Mouse (Mus musculus): ENCODE measurements around the gene Olfr303. TPM values are rescaled to one million over a fixed set of nuclear protein-coding genes. Genes with fewer than 3 reads are reported as not detected.
"Not testable (repeated sequence)": the region's sequence is repeated elsewhere in the genome, so short reads cannot be mapped to it uniquely, and the experiment has no call there.

Gene Olfr303
- polyA plus RNA-seq (2015; fragmentation: Nextera tagmentation; extraction: Ambion mirVana) = not detected in 2 replicates

GRCm38 (mm10) chr7:86397689-86398088 is at the start of gene Olfr303:
TSS of gene Olfr303 (minus strand) at chr7:86397789.
- Histone ChIP-seq H3K27me3 (replicated peaks) (no peaks in the 10 kb centered on the region), H3K4me2 (no peak within 1 kb of the TSS), H3K27ac (replicated peaks) (no peak within 1 kb of the TSS), H3K4me1 (no peaks in the 10 kb centered on the region), H3K36me3 (no peaks in the 10 kb centered on the region), H3K9ac (replicated peaks) (no peak within 1 kb of the TSS), H3K9me3 (replicated peaks) (no peaks in the 10 kb centered on the region), H3K4me3 (replicated peaks) (no peak within 1 kb of the TSS)
- ATAC-seq (ENCODE audit: low FRiP score) = no peak

GRCm38 (mm10) chr7:86403546-86403945 is 6.0 kb upstream of the Olfr303 start, which contains the start of gene Olfr301:
TSS of gene Olfr301 (plus strand) at chr7:86403846.
- no peak within 1 kb of the TSS for H3K4me3 ChIP-seq (replicated peaks)
- 88% methylated on average over 2 of the region's 2 CpGs for WGBS
- no peak for ATAC-seq (ENCODE audit: low FRiP score)
- H3K4me1 ChIP-seq = no peaks in the 10 kb centered on the region
- H3K27me3 ChIP-seq (replicated peaks) = no peaks in the 10 kb centered on the region
- no peak within 1 kb of the TSS for H3K9ac ChIP-seq (replicated peaks)
- H3K36me3 ChIP-seq = no peaks in the 10 kb centered on the region
- H3K4me2 ChIP-seq = no peak within 1 kb of the TSS
- no peaks in the 10 kb centered on the region for H3K9me3 ChIP-seq (replicated peaks)
- H3K27ac ChIP-seq (replicated peaks) = no peak within 1 kb of the TSS

- H3K36me3 ChIP-seq = no peaks in the 10 kb centered on the region
- no peak within 1 kb of the TSS for H3K4me2 ChIP-seq
- no peak within 1 kb of the TSS for H3K27ac ChIP-seq (replicated peaks)
- no peaks in the 10 kb centered on the region for H3K9me3 ChIP-seq (replicated peaks)
- H3K4me1 ChIP-seq = no peaks in the 10 kb centered on the region
- H3K27me3 ChIP-seq (replicated peaks) = no peaks in the 10 kb centered on the region
- no peak within 1 kb of the TSS for H3K4me3 ChIP-seq (replicated peaks)
- no peak for ATAC-seq (ENCODE audit: low FRiP score)
- H3K9ac ChIP-seq (replicated peaks) = no peak within 1 kb of the TSS
- WGBS = 74% methylated on average over 1 of the region's 1 CpGs
Measured at GRCm38 (mm10) chr7:86386558-86386957, 11.0 kb downstream of the Olfr303 start, which contains the start of gene Olfr304. TSS of gene Olfr304 (minus strand) at chr7:86386658.

- Histone ChIP-seq H3K27ac (replicated peaks) (no peak overlapping the region), H3K4me3 (replicated peaks) (no peak overlapping the region), H3K36me3 (no peaks in the 10 kb centered on the region), H3K4me2 (no peak overlapping the region), H3K9ac (replicated peaks) (no peak overlapping the region), H3K4me1 (no peaks in the 10 kb centered on the region), H3K27me3 (replicated peaks) (no peaks in the 10 kb centered on the region), H3K9me3 (replicated peaks) (no peaks in the 10 kb centered on the region)
- no peak for ATAC-seq (ENCODE audit: low FRiP score)
- 70% methylated on average over 3 of the region's 3 CpGs for WGBS
Measured at GRCm38 (mm10) chr7:86385769-86386168, 11.8 kb downstream of the Olfr303 start.

- ATAC-seq (ENCODE audit: low FRiP score) = no peak
- WGBS = 71% methylated on average over 1 of the region's 1 CpGs
- H3K4me2 ChIP-seq = no peak within 1 kb of the TSS
Measured at GRCm38 (mm10) chr7:86366828-86367227, 30.8 kb downstream of the Olfr303 start, which contains the start of gene Olfr305. TSS of gene Olfr305 (minus strand) at chr7:86366928.

GRCm38 (mm10) chr7:86346296-86346695 is 51.3 kb downstream of the Olfr303 start:
- not testable (repeated sequence) for H3K9ac ChIP-seq (replicated peaks); ATAC-seq (ENCODE audit: low FRiP score); H3K27me3 ChIP-seq (replicated peaks); H3K4me3 ChIP-seq (replicated peaks); H3K36me3 ChIP-seq; H3K4me1 ChIP-seq; H3K4me2 ChIP-seq; H3K9me3 ChIP-seq (replicated peaks); H3K27ac ChIP-seq (replicated peaks)
- WGBS = 95% methylated on average over 9 of the region's 9 CpGs

More at GRCm38 (mm10) chr7:86366828-86367227, 30.8 kb downstream of the Olfr303 start, which contains the start of gene Olfr305:
- Histone ChIP-seq H3K4me3 (replicated peaks) (no peak within 1 kb of the TSS), H3K9ac (replicated peaks) (no peak within 1 kb of the TSS), H3K9me3 (replicated peaks) (no peaks in the 10 kb centered on the region), H3K36me3 (no peaks in the 10 kb centered on the region), H3K4me1 (no peaks in the 10 kb centered on the region), H3K27ac (replicated peaks) (no peak within 1 kb of the TSS), H3K27me3 (replicated peaks) (no peaks in the 10 kb centered on the region)

- no peaks in the 10 kb centered on the region for H3K4me1 ChIP-seq
- no peak overlapping the region for H3K4me2 ChIP-seq
- no peaks in the 10 kb centered on the region for H3K36me3 ChIP-seq
- H3K9ac ChIP-seq (replicated peaks) = no peak overlapping the region
- no peak overlapping the region for H3K4me3 ChIP-seq (replicated peaks)
- no peak overlapping the region for H3K27ac ChIP-seq (replicated peaks)
- ATAC-seq (ENCODE audit: low FRiP score) = no peak
- 75% methylated on average over 3 of the region's 3 CpGs for WGBS
- H3K27me3 ChIP-seq (replicated peaks) = no peaks in the 10 kb centered on the region
- H3K9me3 ChIP-seq (replicated peaks) = no peaks in the 10 kb centered on the region
Measured at GRCm38 (mm10) chr7:86344253-86344652, 53.3 kb downstream of the Olfr303 start.

GRCm38 (mm10) chr7:86342881-86343565 is 54.6 kb downstream of the Olfr303 start:
- H3K36me3 ChIP-seq = no peaks in the 10 kb centered on the region
- no peak overlapping the region for H3K4me3 ChIP-seq (replicated peaks)
- H3K9me3 ChIP-seq (replicated peaks) = no peaks in the 10 kb centered on the region
- no peaks in the 10 kb centered on the region for H3K27me3 ChIP-seq (replicated peaks)
- H3K4me2 ChIP-seq = no peak overlapping the region
- WGBS = 82% methylated on average over 14 of the region's 14 CpGs
- no peaks in the 10 kb centered on the region for H3K4me1 ChIP-seq
- H3K27ac ChIP-seq (replicated peaks) = no peak overlapping the region
- no peak overlapping the region for H3K9ac ChIP-seq (replicated peaks)
- no peak for ATAC-seq (ENCODE audit: low FRiP score)

Other genes starting within 250 kb of the Olfr303 start
- gene Vmn2r75, start 226.0 kb downstream of the Olfr303 start, polyA plus RNA-seq (2015; fragmentation: Nextera tagmentation; extraction: Ambion mirVana) = not detected in 2 replicates
- not detected in 2 replicates for gene Vmn2r76, start 151.5 kb downstream of the Olfr303 start, polyA plus RNA-seq (2015; fragmentation: Nextera tagmentation; extraction: Ambion mirVana)
- gene Olfr310, start 120.6 kb downstream of the Olfr303 start, polyA plus RNA-seq (2015; fragmentation: Nextera tagmentation; extraction: Ambion mirVana) = not detected in 2 replicates
- not detected in 2 replicates for gene Olfr309, start 84.1 kb downstream of the Olfr303 start, polyA plus RNA-seq (2015; fragmentation: Nextera tagmentation; extraction: Ambion mirVana)
- not detected in 2 replicates for gene Olfr308, start 72.2 kb downstream of the Olfr303 start, polyA plus RNA-seq (2015; fragmentation: Nextera tagmentation; extraction: Ambion mirVana)
- not detected in 2 replicates for gene Olfr307, start 60.2 kb downstream of the Olfr303 start, polyA plus RNA-seq (2015; fragmentation: Nextera tagmentation; extraction: Ambion mirVana)
- gene Olfr305, start 30.9 kb downstream of the Olfr303 start, polyA plus RNA-seq (2015; fragmentation: Nextera tagmentation; extraction: Ambion mirVana) = not detected in 2 replicates
- gene Olfr304, start 11.1 kb downstream of the Olfr303 start, polyA plus RNA-seq (2015; fragmentation: Nextera tagmentation; extraction: Ambion mirVana) = not detected in 2 replicates
- gene Olfr301, start 6.1 kb upstream of the Olfr303 start, polyA plus RNA-seq (2015; fragmentation: Nextera tagmentation; extraction: Ambion mirVana) = not detected in 2 replicates
- not detected in 2 replicates for gene Olfr299, start 62.1 kb upstream of the Olfr303 start, polyA plus RNA-seq (2015; fragmentation: Nextera tagmentation; extraction: Ambion mirVana)
- not detected in 2 replicates for gene Olfr298, start 94.7 kb upstream of the Olfr303 start, polyA plus RNA-seq (2015; fragmentation: Nextera tagmentation; extraction: Ambion mirVana)
- gene Olfr297, start 122.2 kb upstream of the Olfr303 start, polyA plus RNA-seq (2015; fragmentation: Nextera tagmentation; extraction: Ambion mirVana) = not detected in 2 replicates
- not detected in 2 replicates for gene Olfr295, start 186.1 kb upstream of the Olfr303 start, polyA plus RNA-seq (2015; fragmentation: Nextera tagmentation; extraction: Ambion mirVana)
- not detected in 2 replicates for gene Olfr294, start 218.9 kb upstream of the Olfr303 start, polyA plus RNA-seq (2015; fragmentation: Nextera tagmentation; extraction: Ambion mirVana)

Measured in neural tube, embryonic 15.5 days (tissue).